Comparison of ENCODE assay signal across 10 mouse cellular contexts in the genomic region with DNA sequence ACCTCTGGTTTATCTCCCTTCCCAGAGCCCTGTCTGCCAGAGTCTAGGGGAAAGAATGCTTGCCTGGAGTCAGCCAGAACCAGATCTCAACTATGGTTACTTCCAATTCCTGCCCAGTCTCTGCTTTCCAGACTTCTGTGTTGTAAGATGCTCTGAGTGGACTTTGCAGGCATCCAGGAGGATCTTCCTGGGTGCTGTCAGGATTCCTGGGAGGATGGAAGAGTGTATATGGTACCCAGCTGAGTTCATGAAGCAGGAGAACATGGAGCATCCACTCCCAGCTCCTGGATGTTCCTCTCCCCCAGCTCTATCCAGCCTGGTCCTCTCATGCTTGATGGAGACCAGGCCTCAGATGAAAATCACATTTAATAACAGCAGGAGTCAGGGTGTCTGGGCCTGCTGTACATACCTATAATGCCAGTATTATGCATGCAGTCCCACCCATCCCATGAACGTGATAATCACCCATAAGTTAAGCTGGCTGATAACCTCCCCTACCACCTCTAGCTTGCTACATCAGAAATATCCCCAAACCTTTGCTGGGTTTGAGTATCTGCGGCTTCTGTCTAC.
DNase-seq lines count a peak whose midpoint lies in the region; ATAC-seq and TF ChIP-seq lines count a peak whose summit lies in the region.
"Had no signal": no experiment of that assay in that cellular context is flagged by ENCODE, and none has a peak within 500 bp of the region (broad histone marks: within the 10 kb centered on the region; RNA-seq: fewer than 3 reads in every experiment).

No protein-coding gene starts in this region.

- no peak overlapping the region for H3K4me2 ChIP-seq in heart, embryonic 13.5 days
- H3K4me2 ChIP-seq in neural tube, embryonic 13.5 days: no peak overlapping the region
- H3K4me2 ChIP-seq in limb, embryonic 14.5 days (replicated peaks; ENCODE audit: low read depth, low read length, severe bottlenecking): no peak overlapping the region
- H3K4me2 ChIP-seq: midbrain, embryonic 12.5 days had no signal

- intact Hi-C loops in heart, postnatal 10 days (cut with DNase I): no loop called here

- no peak for ATAC-seq in heart, embryonic 13.5 days (ENCODE audit: extremely low read depth, insufficient number of reproducible peaks, low FRiP score, low TSS enrichment)
- no peak for ATAC-seq in neural tube, embryonic 13.5 days (ENCODE audit: low read depth)
- peak; percentile 18; the same call in 1 of the 2 replicates for ATAC-seq in limb, embryonic 14.5 days (ENCODE audit: low FRiP score, low read depth)
- ATAC-seq: inflammation-experienced regulatory T-cells, adult 6 months had no signal

- peaks cover 20% of the 10 kb centered on the region for H3K4me1 ChIP-seq in heart, embryonic 13.5 days
- peaks cover 20% of the 10 kb centered on the region for H3K4me1 ChIP-seq in neural tube, embryonic 13.5 days (replicated peaks)
- peaks cover 22% of the 10 kb centered on the region for H3K4me1 ChIP-seq in limb, embryonic 14.5 days (ENCODE audit: control insufficient read depth, insufficient read depth, low read length)

- no peak overlapping the region for H3K4me3 ChIP-seq in heart, embryonic 13.5 days
- no peak overlapping the region for H3K4me3 ChIP-seq in neural tube, embryonic 13.5 days
- H3K4me3 ChIP-seq in limb, embryonic 14.5 days (replicated peaks; ENCODE audit: low read length): no peak overlapping the region
- H3K4me3 ChIP-seq: midbrain, embryonic 12.5 days had no signal

- no peak for TF ChIP-seq POLR2A in limb, embryonic 14.5 days (IDR thresholded peaks at IDR 0.05; ENCODE audit: borderline replicate concordance, extremely low read depth, insufficient read depth, insufficient read length)

- 44% methylated on average over 2 of the region's 2 CpGs for WGBS in heart, embryonic 13.5 days
- 52% methylated on average over 2 of the region's 2 CpGs for WGBS in neural tube, embryonic 13.5 days
- WGBS in limb, embryonic 14.5 days: 16% methylated on average over 2 of the region's 2 CpGs

- no peaks in the 10 kb centered on the region for H3K9me3 ChIP-seq in heart, embryonic 13.5 days
- no peaks in the 10 kb centered on the region for H3K9me3 ChIP-seq in neural tube, embryonic 13.5 days
- H3K9me3 ChIP-seq in limb, embryonic 14.5 days (ENCODE audit: control insufficient read depth, low read length): no peaks in the 10 kb centered on the region
- H3K9me3 ChIP-seq: midbrain, embryonic 12.5 days had no signal

- no peaks in the 10 kb centered on the region for H3K36me3 ChIP-seq in heart, embryonic 13.5 days
- H3K36me3 ChIP-seq in neural tube, embryonic 13.5 days: no peaks in the 10 kb centered on the region
- H3K36me3 ChIP-seq in limb, embryonic 14.5 days (ENCODE audit: control insufficient read depth, insufficient read depth, low read length): no peaks in the 10 kb centered on the region
- H3K36me3 ChIP-seq: midbrain, embryonic 12.5 days had no signal

- no peak for DNase-seq in heart, postnatal 10 days
- no peak for DNase-seq in neural tube, embryonic 10.5 days (ENCODE audit: extremely low spot score, low spot score)
- DNase-seq in limb, embryonic 14.5 days (ENCODE audit: low spot score): no peak
- no peak for DNase-seq in right cerebral cortex, postnatal 14 days
- no peak for DNase-seq in left cerebral cortex, adult 8-10 months (ENCODE audit: low spot score in 2 of 2)
- DNase-seq: gastrocnemius, postnatal 25 days had no signal

- H3K27me3 ChIP-seq in heart, embryonic 13.5 days (replicated peaks): no peaks in the 10 kb centered on the region
- no peaks in the 10 kb centered on the region for H3K27me3 ChIP-seq in neural tube, embryonic 13.5 days
- no peaks in the 10 kb centered on the region for H3K27me3 ChIP-seq in limb, embryonic 14.5 days (ENCODE audit: control insufficient read depth, insufficient read depth, low read length)
- H3K27me3 ChIP-seq: midbrain, embryonic 12.5 days had no signal

- peak overlapping the region; percentile 43 for H3K27ac ChIP-seq in heart, embryonic 13.5 days (replicated peaks)
- peak overlapping the region; percentile 38; the same call in 1 of the 2 replicates for H3K27ac ChIP-seq in neural tube, embryonic 13.5 days (replicated peaks)
- H3K27ac ChIP-seq in limb, embryonic 14.5 days (replicated peaks; ENCODE audit: low read depth, low read length): peak overlapping the region; percentile 74
- H3K27ac ChIP-seq: midbrain, embryonic 12.5 days had no signal

- H3K9ac ChIP-seq in heart, embryonic 13.5 days: no peak overlapping the region
- no peak overlapping the region for H3K9ac ChIP-seq in neural tube, embryonic 13.5 days
- H3K9ac ChIP-seq in limb, embryonic 14.5 days (ENCODE audit: low read depth, low read length, severe bottlenecking): no peak overlapping the region
- H3K9ac ChIP-seq: midbrain, embryonic 12.5 days had no signal
